In genomic region chr19:5356080-5356479, GRCm38 (mm10) we compare ENCODE assay signal across 42 mouse cellular contexts. TPM values are rescaled to one million over a fixed set of nuclear protein-coding genes. Genes with fewer than 3 reads are reported as not detected.
DNase-seq lines count a peak whose midpoint lies in the region; ATAC-seq and TF ChIP-seq lines count a peak whose summit lies in the region.
"Had no signal": no experiment of that assay in that cellular context is flagged by ENCODE, and none has a peak within 500 bp of the region (broad histone marks: within the 10 kb centered on the region; RNA-seq: fewer than 3 reads in every experiment).

No protein-coding gene starts in this region.

- no peaks in the 10 kb centered on the region for H3K27me3 ChIP-seq in kidney, postnatal 0 days (ENCODE audit: insufficient read depth, low read length)
- no peaks in the 10 kb centered on the region for H3K27me3 ChIP-seq in intestine, embryonic 15.5 days (replicated peaks)
- H3K27me3 ChIP-seq in midbrain, embryonic 11.5 days (ENCODE audit: control insufficient read depth, insufficient read depth, low read length), result no peaks in the 10 kb centered on the region
- H3K27me3 ChIP-seq: embryonic facial prominence, embryonic 13.5 days; forebrain, embryonic 15.5 days; heart, embryonic 12.5 days; hindbrain, embryonic 13.5 days; limb, embryonic 15.5 days; liver, embryonic 13.5 days; midbrain, embryonic 15.5 days; neural tube, embryonic 15.5 days had no signal

- peak; percentile 10 for DNase-seq in kidney, postnatal 0 days (ENCODE audit: low spot score)
- no peak for DNase-seq in kidney, postnatal 25 days
- DNase-seq in R1 (ENCODE audit: low read depth, low spot score), result peak; percentile 77
- DNase-seq in midbrain, embryonic 11.5 days (ENCODE audit: low spot score, missing footprints), result no peak
- DNase-seq in cerebellum, postnatal 10 days, result no peak
- DNase-seq: adrenal gland, postnatal 14 days; B cell, adult 2 months; cerebellum, adult 18-20 months; cerebellum, postnatal 14 days; gastrocnemius, postnatal 25 days; heart, adult 11 months; heart, postnatal 4 days; kidney, postnatal 4 days; layer of hippocampus, postnatal 36 days; liver, embryonic 13.5 days; lung, adult 18-20 months; lung, postnatal 4 days; right cerebral cortex, adult 18-20 months; thymus, postnatal 4 days had no signal

- no peak overlapping the region for H3K4me3 ChIP-seq in kidney, postnatal 0 days (replicated peaks; ENCODE audit: low read depth, low read length)
- no peak overlapping the region for H3K4me3 ChIP-seq in intestine, embryonic 15.5 days (replicated peaks)
- H3K4me3 ChIP-seq in midbrain, embryonic 11.5 days (ENCODE audit: low read depth, low read length), result no peak overlapping the region
- H3K4me3 ChIP-seq: embryonic facial prominence, embryonic 13.5 days; forebrain, embryonic 10.5 days; forebrain, embryonic 15.5 days; heart, embryonic 12.5 days; hindbrain, embryonic 13.5 days; limb, embryonic 10.5 days; limb, embryonic 15.5 days; liver, embryonic 13.5 days; midbrain, embryonic 15.5 days; neural tube, embryonic 15.5 days had no signal

- H3K4me1 ChIP-seq in kidney, postnatal 0 days (replicated peaks; ENCODE audit: insufficient read depth, low read length), result no peaks in the 10 kb centered on the region
- no peaks in the 10 kb centered on the region for H3K4me1 ChIP-seq in intestine, embryonic 15.5 days (replicated peaks)
- no peaks in the 10 kb centered on the region for H3K4me1 ChIP-seq in midbrain, embryonic 11.5 days (ENCODE audit: control insufficient read depth, insufficient read depth, low read length)
- H3K4me1 ChIP-seq: embryonic facial prominence, embryonic 13.5 days; forebrain, embryonic 10.5 days; forebrain, embryonic 15.5 days; heart, embryonic 12.5 days; hindbrain, embryonic 13.5 days; limb, embryonic 10.5 days; limb, embryonic 15.5 days; midbrain, embryonic 15.5 days; neural tube, embryonic 15.5 days had no signal

- ATAC-seq in kidney, postnatal 0 days (replicated peaks; ENCODE audit: low FRiP score, low read depth), result no peak
- ATAC-seq in intestine, embryonic 15.5 days, result peak; percentile 73
- no peak for ATAC-seq in midbrain, embryonic 11.5 days (ENCODE audit: low FRiP score)
- no peak for ATAC-seq in megakaryocyte, adult 5-6 weeks (ENCODE audit: poor library complexity, severe bottlenecking)
- ATAC-seq: forebrain, embryonic 15.5 days; lung, postnatal 0 days; midbrain, embryonic 15.5 days had no signal

- H3K4me2 ChIP-seq in kidney, postnatal 0 days (ENCODE audit: low read length), result no peak overlapping the region
- H3K4me2 ChIP-seq in intestine, embryonic 15.5 days (replicated peaks), result no peak overlapping the region
- H3K4me2 ChIP-seq in midbrain, embryonic 11.5 days, result no peak overlapping the region
- H3K4me2 ChIP-seq: embryonic facial prominence, embryonic 13.5 days; forebrain, embryonic 15.5 days; heart, embryonic 12.5 days; hindbrain, embryonic 13.5 days; limb, embryonic 15.5 days; liver, embryonic 13.5 days; midbrain, embryonic 15.5 days; neural tube, embryonic 15.5 days had no signal

- no peaks in the 10 kb centered on the region for H3K36me3 ChIP-seq in kidney, postnatal 0 days (ENCODE audit: insufficient read depth, low read length)
- no peaks in the 10 kb centered on the region for H3K36me3 ChIP-seq in intestine, embryonic 15.5 days
- H3K36me3 ChIP-seq in midbrain, embryonic 11.5 days (ENCODE audit: control insufficient read depth, insufficient read depth, low read length), result no peaks in the 10 kb centered on the region
- H3K36me3 ChIP-seq: embryonic facial prominence, embryonic 13.5 days; forebrain, embryonic 15.5 days; heart, embryonic 12.5 days; hindbrain, embryonic 13.5 days; limb, embryonic 10.5 days; limb, embryonic 15.5 days; liver, embryonic 13.5 days; midbrain, embryonic 15.5 days; neural tube, embryonic 15.5 days had no signal

- no CpG with 5 or more reads among the region's 1 CpGs for WGBS in kidney, postnatal 0 days
- no CpG with 5 or more reads among the region's 1 CpGs for whole genome bisulfite sequencing in intestine, embryonic 15.5 days
- WGBS in midbrain, embryonic 11.5 days, result no CpG with 5 or more reads among the region's 1 CpGs

- no peak overlapping the region for H3K27ac ChIP-seq in kidney, postnatal 0 days
- H3K27ac ChIP-seq in intestine, embryonic 15.5 days, result peak overlapping the region; percentile 40; the same call in 1 of the 2 replicates
- H3K27ac ChIP-seq in midbrain, embryonic 11.5 days (ENCODE audit: low read depth, low read length), result no peak overlapping the region
- H3K27ac ChIP-seq: embryonic facial prominence, embryonic 13.5 days; forebrain, embryonic 10.5 days; forebrain, embryonic 15.5 days; hindbrain, embryonic 13.5 days; limb, embryonic 10.5 days; limb, embryonic 15.5 days; liver, embryonic 13.5 days; midbrain, embryonic 15.5 days; neural tube, embryonic 15.5 days had no signal

- no peaks in the 10 kb centered on the region for H3K9me3 ChIP-seq in kidney, postnatal 0 days (replicated peaks; ENCODE audit: low read length)
- H3K9me3 ChIP-seq in intestine, embryonic 15.5 days, result no peaks in the 10 kb centered on the region
- H3K9me3 ChIP-seq in midbrain, embryonic 11.5 days (ENCODE audit: control insufficient read depth, low read length), result no peaks in the 10 kb centered on the region
- H3K9me3 ChIP-seq: embryonic facial prominence, embryonic 13.5 days; forebrain, embryonic 10.5 days; forebrain, embryonic 15.5 days; G1E; heart, embryonic 12.5 days; hindbrain, embryonic 13.5 days; limb, embryonic 10.5 days; limb, embryonic 15.5 days; liver, embryonic 13.5 days; midbrain, embryonic 15.5 days; neural tube, embryonic 15.5 days had no signal

- H3K9ac ChIP-seq in kidney, postnatal 0 days (ENCODE audit: low read depth, low read length), result no peak overlapping the region
- no peak overlapping the region for H3K9ac ChIP-seq in intestine, embryonic 15.5 days
- no peak overlapping the region for H3K9ac ChIP-seq in midbrain, embryonic 11.5 days (ENCODE audit: low read length)
- H3K9ac ChIP-seq: embryonic facial prominence, embryonic 13.5 days; forebrain, embryonic 15.5 days; heart, embryonic 12.5 days; hindbrain, embryonic 13.5 days; limb, embryonic 15.5 days; liver, embryonic 13.5 days; midbrain, embryonic 15.5 days; neural tube, embryonic 15.5 days had no signal

- no peak for TF ChIP-seq CTCF in kidney, postnatal 0 days (IDR thresholded peaks at IDR 0.05; ENCODE audit: low read depth)

RNA-seq across cellular contexts. Expression of gene Cst6, which starts 6.7 kb away (rescaled TPM):
- 0.29 and 1.5 TPM in 2 replicates for polyA plus RNA-seq in kidney, postnatal 0 days (2015; fragmentation: Nextera tagmentation; extraction: Ambion mirVana)
- 15.9 and 19.8 TPM in 2 replicates for polyA plus RNA-seq in intestine, embryonic 15.5 days (2015; fragmentation: Nextera tagmentation; extraction: Ambion mirVana)
- 1.0 and 2.1 TPM in 2 replicates for polyA plus RNA-seq in midbrain, embryonic 11.5 days (2014; fragmentation: Nextera tagmentation; extraction: Ambion mirVana)
- not detected in 2 replicates for total RNA-seq in megakaryocyte, adult 5-6 weeks (2015)
- not detected in 2 replicates for total RNA-seq in megakaryocyte, adult 5-6 weeks (2017)
- total RNA-seq: megakaryocyte-erythroid progenitor cell, adult 5-6 weeks had no signal
- polyA plus RNA-seq: G1E; heart, embryonic 12.5 days had no signal

RNA-seq across cellular contexts. Expression of gene Eif1ad, which starts 10.5 kb away (rescaled TPM):
- 30.8 and 34.0 TPM in 2 replicates for polyA plus RNA-seq in kidney, postnatal 0 days (2015; fragmentation: Nextera tagmentation; extraction: Ambion mirVana)
- polyA plus RNA-seq in intestine, embryonic 15.5 days (2015; fragmentation: Nextera tagmentation; extraction: Ambion mirVana), result 53.9 and 58.2 TPM in 2 replicates
- 68.1 and 73.9 TPM in 2 replicates for polyA plus RNA-seq in midbrain, embryonic 11.5 days (2014; fragmentation: Nextera tagmentation; extraction: Ambion mirVana)
- total RNA-seq in megakaryocyte, adult 5-6 weeks (2015), result 19.7 and 25.8 TPM in 2 replicates
- 33.1 and 37.4 TPM in 2 replicates for total RNA-seq in megakaryocyte, adult 5-6 weeks (2017)

RNA-seq across cellular contexts. Expression of gene Banf1, which starts 10.9 kb away (rescaled TPM):
- polyA plus RNA-seq in kidney, postnatal 0 days (2015; fragmentation: Nextera tagmentation; extraction: Ambion mirVana), result 344 and 363 TPM in 2 replicates
- polyA plus RNA-seq in intestine, embryonic 15.5 days (2015; fragmentation: Nextera tagmentation; extraction: Ambion mirVana), result 474 and 479 TPM in 2 replicates
- polyA plus RNA-seq in midbrain, embryonic 11.5 days (2014; fragmentation: Nextera tagmentation; extraction: Ambion mirVana), result 477 and 512 TPM in 2 replicates
- total RNA-seq in megakaryocyte, adult 5-6 weeks (2015), result 269 and 297 TPM in 2 replicates
- 29.3 and 29.6 TPM in 2 replicates for total RNA-seq in megakaryocyte, adult 5-6 weeks (2017)

RNA-seq across cellular contexts. Expression of gene Catsper1, which starts 20.5 kb away (rescaled TPM):
- not detected in 2 replicates for polyA plus RNA-seq in kidney, postnatal 0 days (2015; fragmentation: Nextera tagmentation; extraction: Ambion mirVana)
- polyA plus RNA-seq in intestine, embryonic 15.5 days (2015; fragmentation: Nextera tagmentation; extraction: Ambion mirVana), result not detected in 2 replicates
- polyA plus RNA-seq in midbrain, embryonic 11.5 days (2014; fragmentation: Nextera tagmentation; extraction: Ambion mirVana), result not detected in 2 replicates
- not detected in 2 replicates for total RNA-seq in megakaryocyte, adult 5-6 weeks (2015)
- not detected in 2 replicates for total RNA-seq in megakaryocyte, adult 5-6 weeks (2017)
- total RNA-seq: adrenal gland, postnatal 14 days; G1E; gastrocnemius, adult 18-20 months; gastrocnemius, postnatal 25 days; heart, postnatal 4 days; layer of hippocampus, adult 8-10 months; layer of hippocampus, postnatal 36 days; left cerebral cortex, postnatal 10 days; megakaryocyte-erythroid progenitor cell, adult 5-6 weeks had no signal
- polyA plus RNA-seq: cortical plate, adult 2 months; embryonic facial prominence, embryonic 13.5 days; forebrain, embryonic 10.5 days; forebrain, embryonic 15.5 days; frontal cortex, adult 2 months; G1E; heart, embryonic 12.5 days; heart, postnatal 0 days; hindbrain, embryonic 13.5 days; kidney, embryonic 14.5 days; limb, embryonic 10.5 days; limb, embryonic 15.5 days; liver, embryonic 13.5 days; lung, postnatal 0 days; midbrain, embryonic 15.5 days; neural tube, embryonic 15.5 days; stomach, embryonic 14.5 days; thymus, postnatal 0 days had no signal

RNA-seq across cellular contexts. Expression of gene Sart1, which starts 32.4 kb away (rescaled TPM):
- polyA plus RNA-seq in kidney, postnatal 0 days (2015; fragmentation: Nextera tagmentation; extraction: Ambion mirVana), result 56.1 and 57.8 TPM in 2 replicates
- polyA plus RNA-seq in intestine, embryonic 15.5 days (2015; fragmentation: Nextera tagmentation; extraction: Ambion mirVana), result 61.2 and 66.4 TPM in 2 replicates
- 74.0 and 81.0 TPM in 2 replicates for polyA plus RNA-seq in midbrain, embryonic 11.5 days (2014; fragmentation: Nextera tagmentation; extraction: Ambion mirVana)
- 47.2 and 57.3 TPM in 2 replicates for total RNA-seq in megakaryocyte, adult 5-6 weeks (2015)
- total RNA-seq in megakaryocyte, adult 5-6 weeks (2017), result 62.2 and 64.6 TPM in 2 replicates

Comparison
In these comparisons a context has a peak if more than half of its experiments do, and no peak if none do; other contexts are left out.
1. DNase-seq: peak in kidney, postnatal 0 days (single experiment) and R1 (single experiment); none in kidney, postnatal 25 days (0 of 2), midbrain, embryonic 11.5 days (single experiment) and cerebellum, postnatal 10 days (0 of 2).